Mouse (Mus musculus): ENCODE measurements around the gene Cog5. TPM values are rescaled to one million over a fixed set of nuclear protein-coding genes. Genes with fewer than 3 reads are reported as not detected.

Gene Cog5
- total RNA-seq, 2 experiments from 2014 or later = 56.3 to 61.0 TPM

GRCm38 (mm10) chr12:31707531-31707930 lies 52.9 kb downstream of the Cog5 start:
- ATAC-seq (replicated peaks; ENCODE audit: poor library complexity, severe bottlenecking) = no peak

GRCm38 (mm10) chr12:31709665-31710064 lies 55.0 kb downstream of the Cog5 start:
- ATAC-seq (replicated peaks; ENCODE audit: poor library complexity, severe bottlenecking) = no peak

- no peak for ATAC-seq (replicated peaks; ENCODE audit: poor library complexity, severe bottlenecking)
Observed at GRCm38 (mm10) chr12:31712233-31712632, 57.6 kb downstream of the Cog5 start.

GRCm38 (mm10) chr12:31712727-31713126 lies 58.1 kb downstream of the Cog5 start:
- no peak for ATAC-seq (replicated peaks; ENCODE audit: poor library complexity, severe bottlenecking)

GRCm38 (mm10) chr12:31713600-31713999 lies 58.9 kb downstream of the Cog5 start, which contains the start of gene Gpr22:
TSS of gene Gpr22 (minus strand) at chr12:31713947.
- no peak for ATAC-seq (replicated peaks; ENCODE audit: poor library complexity, severe bottlenecking)

GRCm38 (mm10) chr12:31714070-31714469 lies 59.4 kb downstream of the Cog5 start:
- ATAC-seq (replicated peaks; ENCODE audit: poor library complexity, severe bottlenecking) = no peak

GRCm38 (mm10) chr12:31719586-31720275 lies 65.1 kb downstream of the Cog5 start:
- no peak for ATAC-seq (replicated peaks; ENCODE audit: poor library complexity, severe bottlenecking)

GRCm38 (mm10) chr12:31724576-31724975 lies 69.9 kb downstream of the Cog5 start:
- no peak for ATAC-seq (replicated peaks; ENCODE audit: poor library complexity, severe bottlenecking)

- ATAC-seq (replicated peaks; ENCODE audit: poor library complexity, severe bottlenecking) = no peak
Observed at GRCm38 (mm10) chr12:31725511-31726275, 71.0 kb downstream of the Cog5 start.

GRCm38 (mm10) chr12:31726707-31727106 lies 72.0 kb downstream of the Cog5 start:
- no peak for ATAC-seq (replicated peaks; ENCODE audit: poor library complexity, severe bottlenecking)

GRCm38 (mm10) chr12:31730126-31730525 lies 75.5 kb downstream of the Cog5 start:
- ATAC-seq (replicated peaks; ENCODE audit: poor library complexity, severe bottlenecking) = no peak

- no peak for ATAC-seq (replicated peaks; ENCODE audit: poor library complexity, severe bottlenecking)
Observed at GRCm38 (mm10) chr12:31734616-31735015, 79.9 kb downstream of the Cog5 start.

GRCm38 (mm10) chr12:31747301-31747700 lies 92.6 kb downstream of the Cog5 start:
- no peak for ATAC-seq (replicated peaks; ENCODE audit: poor library complexity, severe bottlenecking)

- ATAC-seq (replicated peaks; ENCODE audit: poor library complexity, severe bottlenecking) = no peak
Observed at GRCm38 (mm10) chr12:31749846-31750245, 95.2 kb downstream of the Cog5 start.

- ATAC-seq (replicated peaks; ENCODE audit: poor library complexity, severe bottlenecking) = no peak
Observed at GRCm38 (mm10) chr12:31754465-31754864, 99.8 kb downstream of the Cog5 start.

- no peak for ATAC-seq (replicated peaks; ENCODE audit: poor library complexity, severe bottlenecking)
Observed at GRCm38 (mm10) chr12:31755885-31756755, 101.5 kb downstream of the Cog5 start.

- ATAC-seq (replicated peaks; ENCODE audit: poor library complexity, severe bottlenecking) = no peak
Observed at GRCm38 (mm10) chr12:31773612-31774011, 118.9 kb downstream of the Cog5 start.

GRCm38 (mm10) chr12:31784291-31784690 lies 129.6 kb downstream of the Cog5 start:
- no peak for ATAC-seq (replicated peaks; ENCODE audit: poor library complexity, severe bottlenecking)

GRCm38 (mm10) chr12:31788530-31788929 lies 133.9 kb downstream of the Cog5 start:
- no peak for ATAC-seq (replicated peaks; ENCODE audit: poor library complexity, severe bottlenecking)

- no peak for ATAC-seq (replicated peaks; ENCODE audit: poor library complexity, severe bottlenecking)
Observed at GRCm38 (mm10) chr12:31806410-31807154, 151.9 kb downstream of the Cog5 start.

Measured in granulocyte monocyte progenitor cell, adult 5-6 weeks (primary cell).